Mouse (Mus musculus) midbrain, embryonic 12.5 days (tissue): ENCODE results near the gene Nelfcd. TPM values are rescaled to one million over a fixed set of nuclear protein-coding genes. Genes with fewer than 3 reads are reported as not detected.

ENCODE experiments used
- polyA plus RNA-seq: library from polyadenylated mRNA; unstranded; fragments of >200 nt; fragmentation: Nextera tagmentation; extraction: Ambion mirVana; gene quantifications from 2 replicates; pipeline ENCODE4 v1.2.1, GENCODE M21; 2016

Gene Nelfcd
- polyA plus RNA-seq, 1 experiment from 2014 or later = 158 TPM

Other genes with a start within 250 kb of the Nelfcd start
- 1,415 and 1,424 TPM in 2 replicates for gene Gnas, start 131.5 kb upstream of the Nelfcd start, polyA plus RNA-seq
- 7.4 and 8.8 TPM in 2 replicates for gene Gm20721, start 69.1 kb upstream of the Nelfcd start, polyA plus RNA-seq
- 76.6 and 89.2 TPM in 2 replicates for gene Ctsz, start 23.2 kb downstream of the Nelfcd start, polyA plus RNA-seq
- gene Tubb1, start 34.9 kb downstream of the Nelfcd start, polyA plus RNA-seq = 2.7 and 3.0 TPM in 2 replicates
- 754 and 756 TPM in 2 replicates for gene Atp5e, start 48.3 kb downstream of the Nelfcd start, polyA plus RNA-seq
- gene Prelid3b, start 57.3 kb downstream of the Nelfcd start, polyA plus RNA-seq = 102 TPM in 2 replicates
- gene Zfp831, start 227.7 kb downstream of the Nelfcd start, polyA plus RNA-seq = 0.01 TPM in 1 of 2 replicates, not detected in the other